Mouse (Mus musculus) CH12.LX (cell line): ENCODE measurements around the gene Scnn1a. TPM values are rescaled to one million over a fixed set of nuclear protein-coding genes. Genes with fewer than 3 reads are reported as not detected.

ENCODE experiments used
- DNase-seq: peaks from one replicate; pipeline ENCODE4 v3.0.0-alpha.2; 2013; ENCODE audit errors: extremely low read depth
- H3K27ac ChIP-seq: 2 replicates; pipeline ENCODE4 v1.5.1; 2012; ENCODE audit warnings: low read depth, mild to moderate bottlenecking, control low read depth, moderate library complexity; ENCODE audit not compliant: insufficient read depth
- H3K27me3 ChIP-seq: replicated peaks from 2 replicates; pipeline ENCODE3; 2012; ENCODE audit warnings: inconsistent platforms
- H3K36me3 ChIP-seq, 2 experiments: replicated peaks in 1 of 2; 2 replicates each; pipeline versions ENCODE3 to v1.6.1; 2012; ENCODE audit warnings: inconsistent platforms in 1 of 2, low read length in 1 of 2, mild to moderate bottlenecking in 1 of 2, mixed read lengths in 1 of 2, moderate library complexity in 1 of 2; ENCODE audit not compliant: control insufficient read depth in 1 of 2, insufficient read depth in 1 of 2
- H3K4me1 ChIP-seq, 2 experiments: 2 replicates each; pipeline ENCODE4 v1.6.1; 2012; ENCODE audit warnings: inconsistent platforms in 1 of 2, moderate library complexity in 1 of 2; ENCODE audit not compliant: insufficient read depth in 2 of 2, control insufficient read depth in 1 of 2
- H3K4me2 ChIP-seq: 2 replicates; pipeline ENCODE4 v1.6.1; 2012; ENCODE audit warnings: low read depth, mild to moderate bottlenecking, control low read depth; ENCODE audit not compliant: poor library complexity, insufficient read depth, severe bottlenecking
- H3K4me3 ChIP-seq, 3 experiments: fragments of 150-350 bp in 1 of 3; sonication (generic) in 1 of 3; replicated peaks in 1 of 3; 2 replicates each; pipeline versions ENCODE3 to v1.5.1; 2011 to 2012; ENCODE audit warnings: low read depth in 2 of 3, low read length in 2 of 3, mild to moderate bottlenecking in 2 of 3, moderate library complexity in 2 of 3, control low read depth in 1 of 3, improper control_type of control experiment in 1 of 3, inconsistent platforms in 1 of 3, mixed read lengths in 1 of 3; ENCODE audit not compliant: poor library complexity in 1 of 3
- H3K79me2 ChIP-seq: replicated peaks from 2 replicates; pipeline ENCODE4 v1.6.1; 2012; ENCODE audit warnings: mild to moderate bottlenecking, moderate library complexity; ENCODE audit not compliant: control insufficient read depth, poor library complexity, insufficient read depth, severe bottlenecking; ENCODE audit errors: extremely low read depth
- H3K9ac ChIP-seq: 2 replicates; pipeline ENCODE4 v1.6.1; 2012; ENCODE audit warnings: low read depth, mild to moderate bottlenecking, control low read depth, moderate library complexity; ENCODE audit not compliant: insufficient read depth
- H3K9me3 ChIP-seq: replicated peaks from 2 replicates; pipeline ENCODE3; 2012; ENCODE audit warnings: low read length, inconsistent platforms, mixed read lengths
- BHLHE40 ChIP-seq: IDR thresholded peaks from 2 replicates; pipeline ENCODE4 v1.6.1; 2011; ENCODE audit warnings: mild to moderate bottlenecking, low read depth, low read length, improper control_type of control experiment
- CHD1 ChIP-seq: IDR thresholded peaks from 2 replicates; pipeline ENCODE4 v1.6.1; 2012; ENCODE audit warnings: low read depth, low read length, improper control_type of control experiment, inconsistent platforms
- CHD2 ChIP-seq: IDR thresholded peaks from 2 replicates; pipeline ENCODE4 v1.6.1; 2011; ENCODE audit warnings: low read length, improper control_type of control experiment
- CTCF ChIP-seq, 2 experiments: IDR thresholded peaks in 1 of 2; conservative IDR thresholded peaks in 1 of 2; 2 replicates each; pipeline ENCODE4 v1.5.1; 2011 to 2012; ENCODE audit warnings: low read depth in 2 of 2, low read length in 2 of 2, improper control_type of control experiment in 1 of 2, inconsistent platforms in 1 of 2, mild to moderate bottlenecking in 1 of 2, moderate library complexity in 1 of 2
- E2F4 ChIP-seq: IDR thresholded peaks from 2 replicates; pipeline ENCODE4 v1.6.1; 2011; ENCODE audit warnings: low read depth, low read length, improper control_type of control experiment; ENCODE audit not compliant: insufficient replicate concordance
- ETS1 ChIP-seq: conservative IDR thresholded peaks from 2 replicates; pipeline ENCODE4 v1.6.1; 2012; ENCODE audit warnings: low read depth, mild to moderate bottlenecking, inconsistent platforms, low read length, improper control_type of control experiment, moderate library complexity
- HCFC1 ChIP-seq: IDR thresholded peaks from 2 replicates; pipeline ENCODE4 v1.6.1; 2012; ENCODE audit warnings: low read depth, mild to moderate bottlenecking, inconsistent platforms, low read length, improper control_type of control experiment
- JUND ChIP-seq: conservative IDR thresholded peaks from 2 replicates; pipeline ENCODE4 v1.6.1; 2011; ENCODE audit warnings: low read depth, low read length, improper control_type of control experiment
- KAT2A ChIP-seq: IDR thresholded peaks from 2 replicates; pipeline ENCODE4 v1.6.1; 2012; ENCODE audit warnings: low read length, improper control_type of control experiment, inconsistent platforms; ENCODE audit not compliant: insufficient replicate concordance
- MAFK ChIP-seq: IDR thresholded peaks from 2 replicates; pipeline ENCODE4 v1.6.1; 2011; ENCODE audit warnings: low read length, improper control_type of control experiment; ENCODE audit not compliant: insufficient replicate concordance
- MAX ChIP-seq: IDR thresholded peaks from 2 replicates; pipeline ENCODE4 v1.6.1; 2011; ENCODE audit warnings: low read length, improper control_type of control experiment
- MAZ ChIP-seq: IDR thresholded peaks from 2 replicates; pipeline ENCODE4 v1.6.1; 2012; ENCODE audit warnings: low read depth, mild to moderate bottlenecking, inconsistent platforms, low read length, improper control_type of control experiment, moderate library complexity
- MEF2A ChIP-seq: IDR thresholded peaks from 2 replicates; pipeline ENCODE4 v1.6.1; 2014; ENCODE audit warnings: low read depth, mild to moderate bottlenecking, inconsistent platforms, low read length, improper control_type of control experiment, borderline replicate concordance
- MXI1 ChIP-seq: IDR thresholded peaks from 2 replicates; pipeline ENCODE4 v1.6.1; 2011; ENCODE audit warnings: mild to moderate bottlenecking, low read depth, low read length, improper control_type of control experiment
- MYC ChIP-seq: IDR thresholded peaks from 2 replicates; pipeline ENCODE4 v1.6.1; 2011; ENCODE audit warnings: low read depth, mild to moderate bottlenecking, improper control_type of control experiment, low read length
- NELFE ChIP-seq: IDR thresholded peaks from 2 replicates; pipeline ENCODE4 v1.6.1; 2011; ENCODE audit warnings: low read depth, low read length, improper control_type of control experiment
- NRF1 ChIP-seq: IDR thresholded peaks from 2 replicates; pipeline ENCODE4 v1.6.1; 2014; ENCODE audit warnings: low read depth, mild to moderate bottlenecking, inconsistent platforms, low read length, improper control_type of control experiment, moderate library complexity
- POLR2AphosphoS2 ChIP-seq: IDR thresholded peaks from 2 replicates; pipeline ENCODE4 v1.6.1; 2011; ENCODE audit warnings: low read depth, low read length, improper control_type of control experiment
- UBTF ChIP-seq: IDR thresholded peaks from 2 replicates; pipeline ENCODE4 v1.6.1; 2012; ENCODE audit warnings: low read depth, mild to moderate bottlenecking, inconsistent platforms, low read length, improper control_type of control experiment, moderate library complexity
- USF1 ChIP-seq: IDR thresholded peaks from 2 replicates; pipeline ENCODE4 v1.6.1; 2014; ENCODE audit warnings: low read depth, mild to moderate bottlenecking, inconsistent platforms, low read length, improper control_type of control experiment
- dilution Hi-C: fragments of 300-500 bp; cut with MboI; formaldehyde crosslinking; loops from 2 replicates; pipeline ENCODE4 v1.14.3; 2020; ENCODE audit warnings: low sequenced_read_pairs; ENCODE audit not compliant: extremely low pct_unique_long_range_greater_than_20kb, extremely low pct_ligation_motif_present
- in situ Hi-C: fragments of 300-500 bp; cut with MboI; formaldehyde crosslinking; loops from 3 replicates; pipeline ENCODE4 v1.14.3; 2019; ENCODE audit warnings: low sequenced_read_pairs, low pct_ligation_motif_present, low pct_unique_long_range_greater_than_20kb, mixed read lengths
- polyA plus RNA-seq: library from polyadenylated mRNA; unstranded; fragments of >175 nt; gene quantifications from 2 replicates; pipeline ENCODE4 v1.2.1, GENCODE M21; 2012; ENCODE audit warnings: low read depth; ENCODE audit not compliant: insufficient read length
- total RNA-seq, 2 experiments: library from RNA; depleted of rRNA; stranded (reverse); fragments of 300-350 nt in 1 of 2; fragments of >200 nt in 1 of 2; gene quantifications; 2 replicates each; pipeline ENCODE4 v1.2.3; 2012 to 2014

The Scnn1a gene
- total and polyA plus RNA-seq, 3 experiments: not detected

DNA sequence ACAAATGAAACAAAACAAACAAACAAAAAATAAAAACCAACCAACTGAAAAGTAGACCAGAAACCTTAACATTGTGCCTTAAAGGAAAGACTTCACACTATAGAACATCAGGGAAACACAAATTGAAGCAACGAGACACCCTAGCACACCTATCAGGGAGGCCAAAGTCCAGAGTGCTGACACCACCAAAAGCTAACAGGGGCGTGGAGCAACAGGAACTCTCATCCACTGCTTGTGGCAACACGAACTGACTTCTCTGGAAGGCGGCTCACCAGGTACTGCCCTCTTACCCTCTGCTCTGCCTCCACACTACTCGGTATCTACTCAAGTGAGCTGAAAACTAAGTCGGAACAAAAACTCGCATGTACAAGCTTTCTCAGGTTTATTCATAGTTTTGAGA, 28.2 kb upstream of the Scnn1a start:
- in situ Hi-C loops: no loop called here

DNA sequence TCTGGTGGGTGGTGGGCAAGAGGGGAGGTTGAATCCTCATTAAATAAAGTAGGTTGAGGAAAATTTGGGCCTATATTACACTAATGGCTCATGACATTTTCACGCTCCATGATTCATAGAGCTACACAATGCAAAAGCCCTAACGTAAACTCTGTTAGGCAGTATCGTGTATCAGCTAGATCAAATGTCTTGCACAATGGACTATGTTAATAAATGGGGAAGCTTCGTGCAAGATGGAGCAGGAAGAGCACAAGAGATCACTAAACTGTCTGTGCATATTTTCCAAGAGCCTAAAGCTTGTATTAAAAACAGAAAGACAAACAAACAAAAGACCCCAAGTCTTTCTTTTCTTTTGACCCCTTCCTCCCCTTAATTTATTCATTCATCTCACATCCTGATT, 26.4 kb upstream of the Scnn1a start:
- dilution Hi-C loops: no loop called here
- Histone ChIP-seq H3K79me2 (no peaks in the 10 kb centered on the region), H3K27me3 (peaks cover 86% of the 10 kb centered on the region), H3K27ac (no peak overlapping the region), H3K4me1 (no peaks in the 10 kb centered on the region), H3K4me2 (no peak overlapping the region), H3K36me3 (no peaks in the 10 kb centered on the region)
- no peak for DNase-seq
- in situ Hi-C loops: no loop called here
- no peak for TF ChIP-seq MEF2A
- no peak for TF ChIP-seq USF1
- TF ChIP-seq UBTF: no peak
- no peak for TF ChIP-seq CTCF (conservative IDR thresholded peaks at IDR 0.05 in 1 of 2, IDR thresholded peaks at IDR 0.05 in 1 of 2; ENCODE audit: low read depth in 2 of 2, low read length in 2 of 2)
- TF ChIP-seq MYC: no peak
- TF ChIP-seq NRF1: no peak
- no peak for TF ChIP-seq JUND
- TF ChIP-seq MAFK: no peak
- TF ChIP-seq, all 38 proteins: peak for 0
- H3K9ac ChIP-seq: no peak overlapping the region
- H3K9me3 ChIP-seq: peaks cover 22% of the 10 kb centered on the region
- H3K4me3 ChIP-seq: no peak overlapping the region

More for the DNA sequence above, 28.2 kb upstream of the Scnn1a start:
- Histone ChIP-seq H3K27me3 (peaks cover 95% of the 10 kb centered on the region), H3K4me1 (no peaks in the 10 kb centered on the region), H3K4me2 (no peak overlapping the region), H3K9ac (no peak overlapping the region), H3K9me3 (peaks cover 17% of the 10 kb centered on the region), H3K79me2 (no peaks in the 10 kb centered on the region), H3K27ac (no peak overlapping the region), H3K36me3 (no peaks in the 10 kb centered on the region), H3K4me3 (no peak overlapping the region)
- TF ChIP-seq CTCF (conservative IDR thresholded peaks at IDR 0.05 in 1 of 2, IDR thresholded peaks at IDR 0.05 in 1 of 2; ENCODE audit: low read depth in 2 of 2, low read length in 2 of 2) (no peak), POLR2AphosphoS2 (no peak), CHD1 (no peak), ETS1 (no peak), UBTF (no peak), KAT2A (no peak), MXI1 (no peak), CHD2 (no peak), MAX (no peak), E2F4 (no peak), MAZ (no peak), BHLHE40 (no peak), NELFE (no peak), HCFC1 (no peak), NRF1 (no peak)
- dilution Hi-C loops: no loop called here
- DNase-seq: no peak
